Mouse (Mus musculus): ENCODE measurements around the gene Otop2.

GRCm38 (mm10) chr11:115364136-115364535 lies 57.2 kb downstream of the Otop2 start:
- TF ChIP-seq POLR2A (IDR thresholded peaks at IDR 0.05; ENCODE audit: borderline replicate concordance, extremely low read depth, insufficient read depth, insufficient read length, poor library complexity, severe bottlenecking) (no peak), CTCF (IDR thresholded peaks at IDR 0.05; ENCODE audit: borderline replicate concordance, extremely low read depth, insufficient read depth, insufficient read length) (no peak)

All from brain, embryonic 14.5 days (tissue).